8 mouse cellular contexts compared by ENCODE assay signal in genomic region chr13:35740301-35741039, GRCm38 (mm10).
DNase-seq lines count a peak whose midpoint lies in the region; ATAC-seq and TF ChIP-seq lines count a peak whose summit lies in the region.

No protein-coding gene starts in this region.

- peak overlapping the region; percentile 44 for H3K27ac ChIP-seq in liver, embryonic 11.5 days (ENCODE audit: low read depth, low read length)
- no peak overlapping the region for H3K27ac ChIP-seq in midbrain, postnatal 0 days (ENCODE audit: low read depth, low read length)
- peak overlapping the region; percentile 67 for H3K27ac ChIP-seq in stomach, embryonic 16.5 days (ENCODE audit: low read length)

- H3K36me3 ChIP-seq in liver, embryonic 11.5 days (ENCODE audit: control insufficient read depth, insufficient read depth, low read length): no peaks in the 10 kb centered on the region
- H3K36me3 ChIP-seq in midbrain, postnatal 0 days (ENCODE audit: insufficient read depth, low read length): no peaks in the 10 kb centered on the region
- H3K36me3 ChIP-seq in stomach, embryonic 16.5 days (ENCODE audit: control insufficient read depth, insufficient read depth, low read length): no peaks in the 10 kb centered on the region

- TF ChIP-seq CTCF in midbrain, postnatal 0 days (IDR thresholded peaks at IDR 0.05): no peak

- DNase-seq in layer of hippocampus, postnatal 25 days (ENCODE audit: extremely low spot score in 1 of 2, low spot score in 1 of 2): peak; percentile 31 to 48
- DNase-seq in layer of hippocampus, adult 9-11 months: no peak
- peak; percentile 85 for DNase-seq in cerebellum, adult 9-11 months
- DNase-seq in gastrocnemius, postnatal 25 days: peak; percentile 87
- DNase-seq in induced T-regulatory cell, adult 2 months (ENCODE audit: low read depth): peak; percentile 76
- DNase-seq in liver, embryonic 11.5 days (ENCODE audit: low spot score): no peak
- DNase-seq in midbrain, postnatal 0 days (ENCODE audit: low spot score): no peak

- H3K4me2 ChIP-seq in liver, embryonic 11.5 days: peak overlapping the region; percentile 90
- peak overlapping the region; percentile 93 for H3K4me2 ChIP-seq in midbrain, postnatal 0 days (ENCODE audit: low read depth, low read length, poor library complexity, severe bottlenecking)
- peak overlapping the region; percentile 81 for H3K4me2 ChIP-seq in stomach, embryonic 16.5 days (ENCODE audit: low read depth, low read length)

- peak; percentile 75 for ATAC-seq in liver, embryonic 11.5 days (replicated peaks; ENCODE audit: low FRiP score)
- peak; percentile 75 for ATAC-seq in midbrain, postnatal 0 days (ENCODE audit: low FRiP score)
- peak; percentile 81 for ATAC-seq in stomach, embryonic 16.5 days (ENCODE audit: insufficient read depth, low FRiP score)

- no peaks in the 10 kb centered on the region for H3K9me3 ChIP-seq in liver, embryonic 11.5 days (ENCODE audit: control insufficient read depth, low read length)
- H3K9me3 ChIP-seq in midbrain, postnatal 0 days (ENCODE audit: low read length): no peaks in the 10 kb centered on the region
- H3K9me3 ChIP-seq in stomach, embryonic 16.5 days (replicated peaks; ENCODE audit: control insufficient read depth, low read length): no peaks in the 10 kb centered on the region

- peak overlapping the region; percentile 81 for H3K9ac ChIP-seq in liver, embryonic 11.5 days (ENCODE audit: low read depth, low read length)
- H3K9ac ChIP-seq in midbrain, postnatal 0 days (replicated peaks; ENCODE audit: low read length, poor library complexity, severe bottlenecking): 0 out of 2 replicates have a peak overlapping the region, but pooled peaks have one; percentile 86
- peak overlapping the region; percentile 71 for H3K9ac ChIP-seq in stomach, embryonic 16.5 days (ENCODE audit: low read length)

- peaks cover 17% of the 10 kb centered on the region for H3K4me1 ChIP-seq in liver, embryonic 11.5 days (replicated peaks; ENCODE audit: control insufficient read depth, insufficient read depth, low read length)
- peaks cover 7% of the 10 kb centered on the region for H3K4me1 ChIP-seq in midbrain, postnatal 0 days (ENCODE audit: insufficient read depth, low read length)
- H3K4me1 ChIP-seq in stomach, embryonic 16.5 days (ENCODE audit: control insufficient read depth, insufficient read depth, low read length): peaks cover 9% of the 10 kb centered on the region; the same call in 1 of the 2 replicates

- 2% methylated on average over 61 of the region's 61 CpGs for WGBS in liver, embryonic 11.5 days
- 2% methylated on average over 35 of the region's 61 CpGs for WGBS in midbrain, postnatal 0 days
- 2% methylated on average over 61 of the region's 61 CpGs for WGBS in stomach, embryonic 16.5 days

- H3K4me3 ChIP-seq in liver, embryonic 11.5 days (ENCODE audit: low read depth, low read length): peak overlapping the region; percentile 96
- H3K4me3 ChIP-seq in midbrain, postnatal 0 days (ENCODE audit: low read depth, low read length): peak overlapping the region; percentile 75
- peak overlapping the region; percentile 93 for H3K4me3 ChIP-seq in stomach, embryonic 16.5 days (replicated peaks; ENCODE audit: low read length)

- no peaks in the 10 kb centered on the region for H3K27me3 ChIP-seq in liver, embryonic 11.5 days (replicated peaks; ENCODE audit: control insufficient read depth, insufficient read depth, low read length)
- H3K27me3 ChIP-seq in midbrain, postnatal 0 days (ENCODE audit: insufficient read depth, low read length): peaks cover 8% of the 10 kb centered on the region; the same call in 1 of the 2 replicates
- no peaks in the 10 kb centered on the region; the same call in 1 of the 2 replicates for H3K27me3 ChIP-seq in stomach, embryonic 16.5 days (ENCODE audit: control insufficient read depth, insufficient read depth, low read length)

Comparison
In these comparisons a context has a peak if more than half of its experiments do, and no peak if none do; other contexts are left out.
1. DNase-seq: peak in layer of hippocampus, postnatal 25 days (2 of 2), cerebellum, adult 9-11 months (single experiment), gastrocnemius, postnatal 25 days (single experiment) and induced T-regulatory cell, adult 2 months (single experiment); none in layer of hippocampus, adult 9-11 months (single experiment), liver, embryonic 11.5 days (single experiment) and midbrain, postnatal 0 days (single experiment).
2. Peak in every context shown above with its lines, with median percentiles within 50 percentile points of each other: ATAC-seq, H3K4me2 ChIP-seq, H3K4me3 ChIP-seq and H3K9ac ChIP-seq.